Mouse (Mus musculus): Measurements from ENCODE around the gene Acat2. TPM values are rescaled to one million over a fixed set of nuclear protein-coding genes. Genes with fewer than 3 reads are reported as not detected.

Gene Acat2
- 125 and 134 TPM in 2 replicates for polyA plus RNA-seq (2012; rRNA removed)

GRCm38 (mm10) chr17:12960331-12960873, at the start of gene Acat2:
Acat2 (minus strand) TSS chr17:12960747.

GRCm38 (mm10) chr17:13006546-13006945, 46.0 kb upstream of the Acat2 start, which contains the start of gene Sod2:
Sod2 (plus strand) TSS chr17:13006846.

GRCm38 (mm10) chr17:12994069-12994468, 33.5 kb upstream of the Acat2 start, which contains the start of gene Wtap:
Wtap (minus strand) TSS chr17:12994169.

GRCm38 (mm10) chr17:12940151-12940805, 20.3 kb downstream of the Acat2 start, which contains the start of gene Acat3:
Acat3 (minus strand) TSS chr17:12940600.

GRCm38 (mm10) chr17:12915881-12916583, 44.5 kb downstream of the Acat2 start, which contains the start of gene Mrpl18:
Mrpl18 (minus strand) TSS chr17:12916345.

GRCm38 (mm10) chr17:12915488-12915880, 45.1 kb downstream of the Acat2 start, which contains the start of gene Tcp1:
Tcp1 (plus strand) TSS chr17:12915701.

GRCm38 (mm10) chr17:12909361-12910280, 50.9 kb downstream of the Acat2 start, which contains the start of gene Pnldc1:
Pnldc1 (minus strand) TSS chr17:12910230.

Other genes starting within 250 kb of the Acat2 start
- 20.3 and 33.7 TPM in 2 replicates for gene Igf2r, start 191.1 kb downstream of the Acat2 start, polyA plus RNA-seq (2012; rRNA removed)
- 0.20 and 0.55 TPM in 2 replicates for gene Mas1, start 92.6 kb downstream of the Acat2 start, polyA plus RNA-seq (2012; rRNA removed)
- 0.04 and 0.09 TPM in 2 replicates for gene Mrgprh, start 84.7 kb downstream of the Acat2 start, polyA plus RNA-seq (2012; rRNA removed)
- gene Pnldc1, start 50.5 kb downstream of the Acat2 start, polyA plus RNA-seq (2012; rRNA removed) = 5.7 and 6.9 TPM in 2 replicates
- gene Tcp1, start 45.0 kb downstream of the Acat2 start, polyA plus RNA-seq (2012; rRNA removed) = 207 and 213 TPM in 2 replicates
- gene Mrpl18, start 44.4 kb downstream of the Acat2 start, polyA plus RNA-seq (2012; rRNA removed) = 67.7 and 70.0 TPM in 2 replicates
- 0.61 TPM in 2 replicates for gene Acat3, start 20.1 kb downstream of the Acat2 start, polyA plus RNA-seq (2012; rRNA removed)
- gene Wtap, start 33.4 kb upstream of the Acat2 start, polyA plus RNA-seq (2012; rRNA removed) = 84.6 and 97.5 TPM in 2 replicates
- gene Sod2, start 46.1 kb upstream of the Acat2 start, polyA plus RNA-seq (2012; rRNA removed) = 144 and 148 TPM in 2 replicates
- 0.05 TPM in 1 of 2 replicates, not detected in the other for gene Gpr31b, start 91.5 kb upstream of the Acat2 start, polyA plus RNA-seq (2012; rRNA removed)
- gene Tcp10b, start 100.4 kb upstream of the Acat2 start, polyA plus RNA-seq (2012; rRNA removed) = 0.19 and 0.33 TPM in 2 replicates
- gene Unc93a, start 171.1 kb upstream of the Acat2 start, polyA plus RNA-seq (2012; rRNA removed) = 0.04 and 0.07 TPM in 2 replicates